Mouse (Mus musculus) erythroblast, adult 5-6 weeks (primary cell): ENCODE measurements around the gene Hoxd3. TPM values are rescaled to one million over a fixed set of nuclear protein-coding genes. Genes with fewer than 3 reads are reported as not detected.

Experiments used
- ATAC-seq: replicated peaks from 2 replicates; pipeline ENCODE4 v1.8.0; 2016; ENCODE audit warnings: moderate number of reproducible peaks, mild to moderate bottlenecking, moderate TSS enrichment, inconsistent platforms; ENCODE audit not compliant: poor library complexity, low FRiP score, severe bottlenecking
- total RNA-seq, 2 experiments: library from RNA; stranded (forward) in 1 of 2; stranded (reverse) in 1 of 2; fragments of 150-400 nt in 1 of 2; fragments of 200-764, 138-1000 nt in 1 of 2; gene quantifications; 2 replicates each; pipeline versions ENCODE4 v1.2.3 to v1.2.4; 2015 to 2017; ENCODE audit warnings: low replicate concordance in 2 of 2

Gene Hoxd3
- total RNA-seq, 2 experiments from 2014 or later, result not detected

DNA sequence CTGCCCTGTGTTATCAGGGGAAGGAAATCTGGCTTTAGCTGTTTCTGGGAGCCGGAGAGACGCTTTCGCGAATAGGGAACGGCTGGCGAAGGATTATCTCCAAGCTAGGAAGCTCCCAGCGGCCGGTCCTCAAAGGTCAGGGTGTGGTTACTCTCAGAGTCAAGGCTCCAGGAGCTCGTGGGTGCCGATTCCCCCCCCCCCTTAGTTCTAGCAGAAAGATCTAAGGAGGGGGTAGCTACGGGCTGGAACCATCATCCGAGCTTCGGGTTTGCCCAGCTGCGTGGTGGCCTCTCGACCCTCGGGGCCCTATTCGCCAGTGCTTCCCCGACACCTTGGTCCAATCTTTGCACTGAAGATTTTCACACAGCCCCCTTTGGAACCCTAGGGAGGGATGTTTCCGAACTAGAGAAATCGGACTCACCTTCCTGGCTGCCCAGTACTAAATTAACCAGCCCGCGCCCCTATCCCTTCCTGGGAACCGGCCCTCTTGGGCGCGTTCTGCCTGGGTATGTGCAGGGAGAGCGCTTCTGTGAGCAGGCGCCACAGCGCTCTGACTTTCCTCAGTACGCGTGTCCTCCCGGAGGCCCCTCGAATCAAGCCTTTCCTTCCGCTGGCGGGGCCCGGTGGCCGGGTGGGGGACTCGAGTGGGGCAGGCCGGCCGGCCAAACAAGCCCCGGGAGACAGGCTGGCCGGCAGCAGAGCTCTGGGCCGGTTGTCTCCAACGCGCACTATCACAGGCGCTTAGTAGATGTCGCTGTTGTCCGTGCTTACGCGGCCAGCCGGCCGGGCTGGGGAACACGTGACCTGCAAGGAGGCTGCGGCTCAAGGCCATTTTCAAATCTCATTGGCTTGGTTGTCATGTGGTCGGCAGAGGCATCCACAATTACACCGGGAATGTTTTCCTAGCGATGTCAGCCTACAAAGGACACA lies 20.4 kb upstream of the Hoxd3 start, which contains the start of gene Hoxd10:
TSS of gene Hoxd10 (plus strand) at position 903 of the 930 bp plus-strand sequence.
- ATAC-seq, result no peak

DNA sequence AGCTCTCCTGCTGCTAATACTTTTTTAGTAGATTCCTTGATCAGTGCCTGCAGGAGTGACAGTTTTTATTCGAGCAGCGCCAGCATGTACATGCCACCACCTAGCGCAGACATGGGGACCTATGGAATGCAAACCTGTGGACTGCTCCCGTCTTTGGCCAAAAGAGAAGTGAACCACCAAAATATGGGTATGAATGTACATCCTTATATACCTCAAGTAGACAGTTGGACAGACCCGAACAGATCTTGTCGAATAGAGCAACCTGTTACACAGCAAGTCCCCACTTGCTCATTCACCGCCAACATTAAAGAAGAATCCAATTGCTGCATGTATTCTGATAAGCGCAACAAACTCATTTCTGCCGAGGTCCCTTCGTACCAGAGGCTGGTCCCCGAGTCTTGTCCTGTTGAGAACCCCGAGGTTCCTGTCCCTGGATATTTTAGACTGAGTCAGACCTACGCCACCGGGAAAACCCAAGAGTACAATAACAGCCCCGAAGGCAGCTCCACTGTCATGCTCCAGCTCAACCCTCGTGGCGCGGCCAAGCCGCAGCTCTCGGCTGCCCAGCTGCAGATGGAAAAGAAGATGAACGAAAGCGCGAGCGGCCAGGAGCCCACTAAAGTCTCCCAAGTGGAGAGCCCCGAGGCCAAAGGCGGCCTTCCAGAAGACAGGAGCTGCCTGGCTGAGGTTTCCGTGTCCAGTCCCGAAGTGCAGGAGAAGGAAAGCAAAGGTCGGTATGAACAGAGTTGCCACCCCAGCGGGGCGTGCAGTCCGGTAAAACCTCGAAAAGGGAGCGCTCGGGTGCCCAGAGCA lies 19.5 kb upstream of the Hoxd3 start:
- ATAC-seq, result no peak

DNA sequence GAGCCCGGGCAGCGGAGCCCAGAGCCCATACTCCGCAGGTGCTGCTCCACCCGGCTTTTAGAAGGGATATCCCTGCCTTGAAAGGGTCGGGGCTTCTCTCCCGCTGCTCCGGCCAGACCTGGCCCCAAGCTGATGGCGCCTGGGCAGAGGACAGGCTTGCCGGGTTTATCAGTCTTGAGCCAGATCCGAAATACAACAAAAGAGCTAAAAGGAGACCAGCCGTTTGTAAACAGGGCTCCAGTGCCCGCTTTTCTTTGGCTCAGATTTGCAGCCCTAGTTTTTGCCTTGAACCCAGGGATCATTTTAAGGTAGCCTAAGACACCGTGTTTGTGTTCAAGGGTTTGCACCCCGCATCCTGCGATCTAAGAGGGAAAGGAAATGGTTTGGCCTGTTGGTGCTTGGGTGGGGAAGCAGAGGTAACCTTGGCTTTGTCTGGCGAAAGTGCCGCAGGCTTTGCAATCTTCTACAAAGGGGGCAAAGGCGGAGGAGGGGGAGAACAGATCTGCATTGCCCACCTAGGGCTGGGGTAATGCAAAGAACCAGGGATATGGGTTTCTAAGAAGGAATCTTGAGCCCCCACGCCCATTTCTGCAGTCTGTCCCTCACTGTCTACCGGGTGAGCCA lies 18.8 kb upstream of the Hoxd3 start:
- ATAC-seq, result no peak

DNA sequence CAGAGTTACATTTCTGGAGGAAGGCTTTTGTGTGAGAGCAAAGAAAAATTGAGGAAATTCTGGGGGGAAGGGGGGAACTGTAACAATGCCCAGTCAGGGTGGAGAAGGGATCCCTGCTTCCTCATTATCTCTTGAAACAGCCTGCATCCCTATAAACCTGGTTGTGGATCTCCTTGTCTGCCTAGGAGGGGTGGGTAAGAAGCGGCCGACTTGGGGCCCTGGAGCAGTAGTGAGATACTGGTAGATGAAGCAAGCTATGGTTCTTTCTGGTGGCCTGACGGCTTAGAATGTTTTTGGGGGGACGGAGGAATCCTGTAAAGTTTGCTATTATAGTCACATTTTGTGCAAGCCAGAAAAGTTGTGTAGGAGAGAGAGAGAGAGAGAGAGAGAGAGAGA lies 18.3 kb upstream of the Hoxd3 start:
- no peak for ATAC-seq

DNA sequence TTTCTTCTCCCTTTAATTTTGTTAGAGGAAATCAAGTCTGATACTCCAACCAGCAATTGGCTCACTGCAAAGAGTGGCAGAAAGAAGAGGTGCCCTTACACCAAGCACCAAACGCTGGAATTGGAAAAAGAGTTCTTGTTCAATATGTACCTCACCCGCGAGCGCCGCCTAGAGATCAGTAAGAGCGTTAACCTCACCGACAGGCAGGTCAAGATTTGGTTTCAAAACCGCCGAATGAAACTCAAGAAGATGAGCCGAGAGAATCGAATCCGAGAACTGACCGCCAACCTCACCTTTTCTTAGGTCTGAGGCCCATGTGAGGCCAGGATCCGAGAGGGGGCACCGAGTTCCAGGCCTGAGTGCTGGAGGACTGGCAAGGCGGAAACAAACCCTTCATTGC lies 17.7 kb upstream of the Hoxd3 start:
- ATAC-seq, result no peak

DNA sequence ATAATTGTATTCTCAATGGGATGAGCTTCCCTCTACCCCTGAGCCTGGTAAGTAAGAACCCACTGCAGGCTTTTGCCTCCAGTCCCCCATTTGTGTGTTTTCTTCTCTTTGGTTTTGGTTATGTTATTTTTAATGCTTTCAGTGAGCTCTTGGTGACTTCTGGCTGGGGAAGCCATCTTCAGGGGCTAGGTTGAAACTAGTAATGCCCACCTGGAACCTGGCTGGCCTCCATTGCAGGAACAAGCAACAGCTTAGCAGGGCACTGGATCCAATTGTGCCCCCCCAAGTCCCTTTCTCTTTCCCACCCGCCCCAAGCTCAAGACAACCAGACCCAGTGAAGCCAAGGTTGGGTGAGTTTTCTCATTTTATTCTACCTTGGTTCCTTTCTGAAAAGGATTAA lies 16.3 kb upstream of the Hoxd3 start:
- ATAC-seq, result no peak

DNA sequence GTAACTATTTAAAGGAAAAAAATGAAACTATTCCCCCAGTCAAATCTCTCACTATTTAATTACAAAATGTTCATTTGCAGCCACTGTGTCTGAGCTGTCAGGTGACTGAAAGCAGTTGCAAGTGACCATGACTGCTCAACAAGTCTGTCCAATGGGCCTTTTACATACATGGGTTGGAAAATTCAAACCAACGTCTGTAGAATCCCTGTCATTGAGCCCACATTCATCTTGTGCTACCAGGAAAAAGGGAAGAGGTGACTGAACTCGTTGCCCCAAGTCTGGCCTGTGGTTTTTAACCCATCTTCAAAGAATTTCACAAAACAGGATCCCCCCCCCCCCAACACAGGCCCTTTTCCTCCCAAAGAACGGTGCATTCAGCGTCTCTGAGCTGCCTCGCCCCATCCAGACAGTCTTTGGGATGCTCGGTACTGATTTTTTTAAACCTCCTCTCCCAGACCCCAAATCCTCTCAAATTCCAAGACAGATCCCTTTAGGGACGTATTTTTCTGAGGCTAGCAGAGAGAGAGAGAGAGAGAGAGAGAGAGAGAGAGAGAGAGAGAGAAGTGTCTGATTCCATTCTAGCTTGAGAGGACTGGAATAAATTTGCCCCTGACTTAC lies 15.8 kb upstream of the Hoxd3 start:
- no peak for ATAC-seq

DNA sequence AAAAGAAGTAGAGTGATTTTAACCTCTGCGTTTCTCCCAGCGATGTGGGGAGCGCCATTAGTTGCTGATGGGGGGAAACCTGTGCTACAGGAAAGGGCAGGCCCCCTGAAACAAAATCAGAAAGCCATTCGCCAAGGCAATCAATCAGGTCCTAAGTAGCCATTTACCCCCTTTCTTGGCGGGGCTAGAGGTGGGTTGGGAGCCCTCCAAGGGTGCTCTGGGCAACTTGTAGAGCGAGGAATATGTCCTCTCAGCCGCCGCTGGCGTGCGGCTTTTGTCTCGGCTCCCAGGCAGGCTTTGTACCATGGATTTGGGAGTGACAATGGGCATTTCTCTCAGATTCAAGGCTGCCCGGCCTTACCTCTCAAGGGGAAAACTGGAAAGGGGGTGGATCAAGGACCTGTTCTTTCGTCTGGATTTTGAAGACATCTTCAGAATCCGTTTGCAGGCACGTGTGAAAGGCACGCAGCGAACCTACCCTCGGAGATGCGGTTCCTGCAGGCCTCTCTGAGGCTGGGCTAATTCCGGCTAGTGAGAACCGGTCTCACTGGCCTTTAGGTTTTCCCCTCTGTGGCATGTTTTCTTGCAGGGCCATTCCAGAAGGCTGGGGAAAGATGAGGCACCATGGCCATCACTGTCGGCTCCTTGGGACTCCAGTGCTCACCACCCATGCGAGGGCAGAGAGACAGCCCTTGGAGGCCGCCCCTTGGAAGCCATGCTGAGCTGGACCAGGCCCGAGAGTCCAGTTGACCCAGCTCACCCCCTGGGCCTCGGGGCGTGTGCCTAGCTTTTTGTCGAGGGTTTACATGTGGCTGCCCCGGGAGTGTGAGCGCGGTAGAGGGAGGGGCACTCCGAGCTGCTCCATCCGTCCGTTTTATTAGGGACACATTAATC lies 15.0 kb upstream of the Hoxd3 start:
- ATAC-seq, result no peak

DNA sequence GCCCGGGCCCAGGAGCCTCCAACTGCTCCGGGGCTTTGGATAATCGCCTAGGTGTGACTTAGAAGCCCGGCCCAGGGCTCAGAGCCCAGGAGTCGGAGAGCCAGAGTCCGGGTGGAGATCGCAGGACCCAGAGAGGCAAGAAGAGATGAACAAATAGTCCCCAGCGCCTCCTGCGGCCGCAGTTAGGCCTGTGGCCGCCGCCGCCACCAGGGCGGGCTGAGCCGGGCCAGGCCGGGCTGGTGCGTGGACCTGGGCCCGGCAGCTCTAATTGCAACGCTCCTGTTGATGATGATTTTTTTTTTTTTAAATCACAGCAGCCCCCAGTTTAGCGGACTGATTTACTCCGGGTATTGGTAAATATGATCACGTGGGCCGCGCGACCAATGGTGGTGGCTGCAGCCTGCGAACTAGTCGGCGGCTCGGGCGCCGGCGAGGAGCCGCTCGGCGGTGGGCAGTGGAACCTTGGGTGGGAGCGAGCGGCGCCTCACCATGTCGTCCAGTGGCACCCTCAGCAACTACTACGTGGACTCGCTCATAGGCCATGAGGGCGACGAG lies 14.1 kb upstream of the Hoxd3 start, which contains the start of gene Hoxd9:
TSS of gene Hoxd9 (plus strand) at position 161 of the 555 bp plus-strand sequence.
- ATAC-seq, result no peak

DNA sequence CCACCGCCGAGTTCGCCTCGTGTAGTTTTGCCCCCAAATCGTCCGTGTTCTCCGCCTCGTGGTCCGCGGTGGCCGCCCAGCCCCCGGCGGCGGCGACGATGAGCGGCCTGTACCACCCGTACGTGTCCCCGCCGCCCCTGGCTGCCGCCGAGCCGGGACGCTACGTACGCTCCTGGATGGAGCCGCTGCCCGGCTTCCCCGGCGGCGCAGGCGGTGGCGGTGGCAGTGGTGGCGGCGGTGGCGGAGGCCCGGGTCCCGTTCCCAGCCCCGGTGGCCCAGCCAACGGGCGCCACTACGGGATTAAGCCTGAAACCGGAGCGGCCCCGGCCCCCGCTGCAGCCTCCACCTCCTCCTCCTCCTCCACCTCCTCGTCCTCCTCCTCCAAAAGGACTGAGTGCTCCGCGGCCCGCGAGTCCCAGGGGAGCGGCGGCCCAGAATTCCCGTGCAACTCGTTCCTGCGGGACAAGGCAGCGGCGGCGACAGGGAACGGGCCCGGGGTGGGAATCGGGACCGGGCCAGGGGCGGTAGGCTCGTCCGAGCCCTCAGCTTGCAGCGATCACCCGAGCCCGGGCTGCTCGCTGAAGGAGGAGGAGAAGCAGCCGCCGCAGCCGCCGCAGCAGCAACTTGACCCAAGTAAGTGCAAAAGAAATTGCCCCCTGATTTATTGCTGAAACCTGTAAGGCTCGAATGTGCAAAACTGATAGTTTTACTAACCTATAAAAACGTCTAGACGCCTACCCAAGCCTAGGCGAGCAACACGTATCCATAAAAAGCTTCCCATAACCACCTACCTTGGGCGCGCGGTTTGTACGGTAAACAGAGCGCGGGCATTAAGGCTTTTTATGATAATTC lies 13.3 kb upstream of the Hoxd3 start:
- ATAC-seq, result no peak

DNA sequence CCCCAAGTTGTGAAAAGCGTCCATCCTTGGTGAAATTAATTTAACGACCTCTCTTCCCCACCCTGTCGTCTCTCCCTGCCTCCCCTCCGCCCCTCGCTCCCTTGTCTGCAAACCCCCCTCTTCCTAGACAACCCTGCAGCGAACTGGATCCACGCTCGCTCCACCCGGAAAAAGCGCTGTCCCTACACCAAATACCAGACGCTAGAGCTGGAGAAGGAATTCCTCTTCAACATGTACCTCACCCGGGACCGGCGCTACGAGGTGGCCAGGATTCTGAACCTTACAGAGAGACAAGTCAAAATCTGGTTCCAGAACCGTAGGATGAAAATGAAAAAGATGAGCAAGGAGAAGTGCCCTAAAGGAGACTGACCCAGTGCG lies 12.7 kb upstream of the Hoxd3 start:
- no peak for ATAC-seq

DNA sequence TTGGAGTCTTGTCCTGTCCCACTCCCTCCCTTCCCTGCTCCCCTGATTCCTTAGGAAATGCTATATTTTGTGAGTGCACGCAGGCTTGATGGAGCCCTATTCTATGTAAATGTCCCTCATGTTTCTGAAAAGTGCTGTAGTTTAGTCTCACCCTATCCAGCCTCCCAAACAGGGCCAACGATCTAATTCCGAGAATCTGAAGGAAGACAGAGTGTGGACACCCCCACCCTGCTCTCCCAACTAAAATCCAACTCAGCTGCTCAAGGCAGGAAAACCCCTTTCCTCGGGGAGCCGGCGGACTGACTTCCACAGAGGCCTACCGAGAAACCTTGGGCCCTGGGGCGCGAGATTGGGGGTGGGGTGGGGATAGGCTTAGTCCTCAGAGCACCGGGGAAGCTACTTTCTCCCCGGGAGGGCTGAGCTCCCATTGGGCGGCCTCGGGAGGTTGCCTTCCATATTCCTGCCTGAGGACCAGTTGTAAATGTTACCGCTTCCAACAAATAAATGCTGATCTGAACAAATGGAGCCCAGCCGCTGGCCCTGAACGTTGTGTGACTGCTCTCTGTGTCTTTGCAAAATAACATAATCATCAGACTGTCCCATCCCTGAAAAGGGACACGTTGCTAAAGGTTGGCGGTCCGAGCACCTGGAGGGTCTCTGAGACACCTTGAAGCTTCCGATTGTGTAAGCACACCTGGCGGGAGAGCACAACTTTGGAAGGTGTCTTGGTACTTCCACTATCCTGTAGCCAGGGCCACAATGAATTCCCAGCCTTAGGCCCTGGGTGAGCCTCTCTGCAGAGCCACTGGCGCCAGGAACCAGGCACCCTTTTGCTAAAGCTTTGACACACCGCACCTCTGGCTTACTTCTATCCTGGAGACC lies 11.8 kb upstream of the Hoxd3 start:
- no peak for ATAC-seq

DNA sequence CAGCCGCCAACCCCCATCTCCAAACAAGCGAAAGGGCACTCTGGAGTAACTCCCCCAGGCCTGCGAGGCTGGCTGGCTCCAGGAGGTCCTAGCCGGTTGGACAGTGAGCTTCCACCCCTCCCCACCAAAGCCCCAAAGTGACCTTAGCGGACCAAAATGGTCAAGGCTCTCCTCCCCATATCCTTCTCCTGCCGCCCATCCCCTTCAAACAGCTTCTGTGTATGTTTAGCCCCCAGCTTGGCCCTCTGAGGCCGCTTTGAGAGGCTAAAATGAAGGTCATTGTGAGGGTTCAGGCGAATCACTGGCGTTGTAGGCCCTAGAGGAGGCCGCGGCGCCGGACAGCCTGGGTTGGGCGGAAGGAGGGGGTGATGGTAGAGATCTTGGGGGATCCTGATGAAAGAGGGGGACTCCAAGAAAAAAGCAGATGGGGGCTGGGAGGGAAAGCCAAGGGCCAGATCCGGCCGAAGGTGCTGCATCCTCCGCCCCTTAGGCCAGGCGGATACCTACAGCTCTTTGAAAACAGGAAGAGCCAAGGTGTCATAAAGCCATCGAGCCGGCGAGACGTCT lies 11.1 kb upstream of the Hoxd3 start:
- no peak for ATAC-seq

DNA sequence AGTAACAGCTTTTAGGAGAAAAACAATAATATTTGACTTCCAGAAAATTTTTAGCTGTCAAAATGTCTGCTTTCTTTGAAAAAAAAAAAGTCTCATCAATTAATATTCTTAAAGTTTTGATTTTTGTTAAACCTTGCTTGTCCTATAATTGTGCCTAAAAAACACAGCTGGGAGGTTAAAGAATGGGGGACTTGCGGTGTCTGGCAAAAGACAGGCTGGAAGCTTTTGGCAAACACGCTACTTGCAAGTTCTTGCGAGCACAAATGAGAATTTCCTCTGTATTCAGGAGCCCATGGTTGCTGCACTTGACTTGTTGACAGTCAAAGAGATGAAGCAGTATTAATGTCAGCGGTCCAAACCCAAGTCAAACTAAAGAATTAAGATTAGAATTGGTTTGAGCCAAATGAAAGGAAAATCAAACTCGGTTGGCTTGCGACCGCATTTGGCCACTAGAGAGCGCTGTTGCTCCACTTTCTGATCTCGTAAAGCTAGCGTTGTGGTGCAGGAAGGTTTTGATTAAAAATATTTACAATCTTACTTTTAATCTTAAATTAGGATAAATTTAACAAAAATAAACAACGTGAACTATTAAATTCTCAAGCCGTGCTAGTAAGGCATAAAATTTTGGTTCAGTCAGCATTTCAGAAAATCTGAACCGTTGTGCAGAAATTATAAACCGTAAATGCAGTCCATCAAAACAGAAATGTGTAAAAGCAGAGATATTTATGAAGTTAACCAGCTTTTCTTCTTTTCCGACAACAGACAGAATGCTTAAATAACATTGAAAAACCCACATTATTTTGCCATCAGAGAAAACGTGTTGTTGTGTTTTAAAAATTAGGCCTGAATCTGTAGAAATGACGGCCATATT lies 9.5 kb upstream of the Hoxd3 start:
- ATAC-seq, result no peak

DNA sequence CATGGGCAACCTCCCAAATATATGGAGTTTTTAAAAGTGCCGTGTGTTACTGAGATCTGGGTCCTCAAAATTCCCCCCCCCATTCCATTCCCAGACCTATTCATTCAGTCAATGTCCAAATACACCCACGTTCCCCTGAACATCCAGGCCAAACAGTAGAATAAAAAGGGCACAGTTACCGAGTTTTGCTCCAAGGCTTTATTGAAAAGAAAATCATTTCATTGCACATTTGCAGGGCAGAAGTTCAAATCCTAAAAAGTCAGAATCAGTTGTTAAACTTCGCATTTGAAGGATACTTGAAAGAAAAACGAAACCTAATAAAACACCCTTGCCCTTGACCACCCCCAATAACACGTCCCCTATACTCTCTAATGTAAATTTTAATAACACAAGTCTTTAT lies 8.9 kb upstream of the Hoxd3 start:
- ATAC-seq, result no peak

DNA sequence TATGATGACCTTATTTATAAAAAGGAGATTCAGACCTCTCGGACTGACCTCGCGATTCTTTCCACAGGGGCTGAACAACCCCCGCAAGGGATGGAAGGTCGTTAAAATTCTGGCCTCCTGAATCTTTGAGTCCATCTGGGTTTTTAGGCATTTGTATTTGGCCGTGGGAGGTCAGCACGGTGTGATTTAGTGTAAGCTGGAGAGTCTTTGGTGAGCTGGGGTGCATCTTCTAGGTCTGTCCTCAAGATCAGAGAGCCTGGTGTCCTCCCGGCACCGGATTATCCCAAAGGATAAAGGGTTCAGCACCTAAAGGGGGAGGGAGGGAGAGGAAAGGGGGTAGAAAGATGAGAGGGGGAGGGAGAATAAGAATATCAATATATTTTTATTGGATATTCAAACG lies 8.4 kb upstream of the Hoxd3 start:
- no peak for ATAC-seq
